Mouse (Mus musculus): ENCODE measurements around the gene Vmn1r198. TPM values are rescaled to one million over a fixed set of nuclear protein-coding genes. Genes with fewer than 3 reads are reported as not detected.

Gene Vmn1r198
- polyA plus RNA-seq, 1 experiment from 2014 or later, result not detected

DNA sequence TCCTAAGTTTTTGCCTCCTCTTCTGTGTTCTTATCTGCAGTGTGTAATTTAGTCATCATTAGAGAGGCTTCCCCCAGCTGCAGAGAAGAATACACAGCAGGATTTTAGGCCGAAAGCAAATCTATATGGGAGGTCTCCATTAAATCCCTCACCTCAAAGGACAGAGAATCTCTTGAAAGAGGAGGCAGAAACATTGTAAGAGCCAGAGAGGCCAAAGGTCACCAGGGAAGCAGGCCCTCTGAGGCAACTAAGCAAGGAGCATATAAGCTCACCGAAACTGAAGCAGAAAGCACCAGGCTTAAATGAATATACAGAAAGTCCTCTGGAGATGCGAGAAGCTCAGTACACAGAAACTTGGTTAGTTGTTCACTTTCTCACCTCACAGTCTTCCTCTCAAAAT is 39.9 kb downstream of the Vmn1r198 start, which contains the start of gene Vmn1r200:
TSS of gene Vmn1r200 (plus strand) at position 301 of the 400 bp plus-strand sequence.
- Histone ChIP-seq H3K9ac (replicated peaks) (no peak within 1 kb of the TSS), H3K27me3 (no peaks in the 10 kb centered on the region), H3K4me1 (no peaks in the 10 kb centered on the region), H3K9me3 (no peaks in the 10 kb centered on the region), H3K36me3 (no peaks in the 10 kb centered on the region), H3K4me2 (replicated peaks) (no peak within 1 kb of the TSS), H3K27ac (replicated peaks) (no peak within 1 kb of the TSS), H3K4me3 (no peak within 1 kb of the TSS)
- ATAC-seq (replicated peaks), result no peak
- WGBS, result 15% methylated on average over 3 of the region's 3 CpGs

DNA sequence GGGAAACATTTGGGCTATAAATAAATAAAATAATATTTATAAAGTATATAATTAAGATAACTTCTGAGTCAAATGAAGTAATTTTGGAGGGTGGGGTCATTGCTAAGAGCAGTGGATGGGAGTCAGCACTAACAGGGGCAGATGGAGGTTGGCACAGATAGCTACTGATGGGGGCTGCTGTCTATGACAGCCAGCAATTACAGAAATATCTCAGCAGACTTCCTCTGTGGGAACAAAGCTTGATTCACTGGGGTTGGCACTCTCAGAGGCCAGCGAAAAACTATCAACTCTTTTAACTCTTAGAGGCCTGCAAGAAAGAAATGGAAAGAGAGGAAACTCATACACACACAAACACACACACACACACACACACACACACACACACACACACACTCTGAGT is 52.8 kb downstream of the Vmn1r198 start:
- 69% methylated on average over 1 of the region's 1 CpGs for WGBS
- Histone ChIP-seq H3K9ac (replicated peaks) (no peak overlapping the region), H3K9me3 (no peaks in the 10 kb centered on the region), H3K36me3 (no peaks in the 10 kb centered on the region), H3K4me2 (replicated peaks) (no peak overlapping the region), H3K27ac (replicated peaks) (no peak overlapping the region), H3K27me3 (no peaks in the 10 kb centered on the region), H3K4me3 (no peak overlapping the region), H3K4me1 (no peaks in the 10 kb centered on the region)
- no peak for ATAC-seq (replicated peaks)

Other genes with a start within 250 kb of the Vmn1r198 start
- gene Vmn1r189, start 244.5 kb upstream of the Vmn1r198 start, polyA plus RNA-seq (2015; fragmentation: Nextera tagmentation; extraction: Ambion mirVana), result not detected in 2 replicates
- not detected in 2 replicates for gene Vmn1r191, start 166.4 kb upstream of the Vmn1r198 start, polyA plus RNA-seq (2015; fragmentation: Nextera tagmentation; extraction: Ambion mirVana)
- not detected in 2 replicates for gene Vmn1r192, start 159.2 kb upstream of the Vmn1r198 start, polyA plus RNA-seq (2015; fragmentation: Nextera tagmentation; extraction: Ambion mirVana)
- gene Vmn1r193, start 127.2 kb upstream of the Vmn1r198 start, polyA plus RNA-seq (2015; fragmentation: Nextera tagmentation; extraction: Ambion mirVana), result not detected in 2 replicates
- not detected in 2 replicates for gene Vmn1r194, start 106.1 kb upstream of the Vmn1r198 start, polyA plus RNA-seq (2015; fragmentation: Nextera tagmentation; extraction: Ambion mirVana)
- not detected in 2 replicates for gene Vmn1r195, start 79.8 kb upstream of the Vmn1r198 start, polyA plus RNA-seq (2015; fragmentation: Nextera tagmentation; extraction: Ambion mirVana)
- not detected in 2 replicates for gene Vmn1r196, start 60.4 kb upstream of the Vmn1r198 start, polyA plus RNA-seq (2015; fragmentation: Nextera tagmentation; extraction: Ambion mirVana)
- gene Vmn1r197, start 25.8 kb upstream of the Vmn1r198 start, polyA plus RNA-seq (2015; fragmentation: Nextera tagmentation; extraction: Ambion mirVana), result not detected in 2 replicates
- not detected in 2 replicates for gene Vmn1r199, start 29.5 kb downstream of the Vmn1r198 start, polyA plus RNA-seq (2015; fragmentation: Nextera tagmentation; extraction: Ambion mirVana)
- not detected in 2 replicates for gene Vmn1r200, start 40.0 kb downstream of the Vmn1r198 start, polyA plus RNA-seq (2015; fragmentation: Nextera tagmentation; extraction: Ambion mirVana)
- gene Vmn1r201, start 121.6 kb downstream of the Vmn1r198 start, polyA plus RNA-seq (2015; fragmentation: Nextera tagmentation; extraction: Ambion mirVana), result not detected in 2 replicates
- not detected in 2 replicates for gene Vmn1r202, start 155.0 kb downstream of the Vmn1r198 start, polyA plus RNA-seq (2015; fragmentation: Nextera tagmentation; extraction: Ambion mirVana)
- not detected in 2 replicates for gene Vmn1r203, start 167.8 kb downstream of the Vmn1r198 start, polyA plus RNA-seq (2015; fragmentation: Nextera tagmentation; extraction: Ambion mirVana)
- gene Vmn1r204, start 202.8 kb downstream of the Vmn1r198 start, polyA plus RNA-seq (2015; fragmentation: Nextera tagmentation; extraction: Ambion mirVana), result not detected in 2 replicates
- not detected in 2 replicates for gene Vmn1r205, start 242.6 kb downstream of the Vmn1r198 start, polyA plus RNA-seq (2015; fragmentation: Nextera tagmentation; extraction: Ambion mirVana)

All from forebrain, embryonic 15.5 days (tissue).